16 mouse cellular contexts compared by ENCODE assay signal in the genomic region with DNA sequence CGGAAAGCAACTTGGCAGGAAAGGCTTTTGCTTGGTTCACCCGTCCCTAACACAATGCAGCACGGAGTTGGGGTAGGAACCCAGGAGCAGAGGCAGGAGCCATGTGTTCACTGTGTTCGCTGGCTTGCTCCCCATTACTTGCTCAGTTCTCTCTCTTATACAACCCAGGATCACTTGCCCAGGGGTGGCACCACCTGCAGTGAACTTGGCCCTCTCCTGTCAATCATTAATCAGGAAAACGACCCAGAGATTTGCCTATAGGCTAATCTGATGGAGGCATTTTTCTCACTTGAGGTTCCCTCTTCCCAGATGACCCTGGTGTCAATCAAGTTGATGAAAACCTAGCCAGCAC.
DNase-seq lines count a peak whose midpoint lies in the region; ATAC-seq and TF ChIP-seq lines count a peak whose summit lies in the region.
"Had no signal": no experiment of that assay in that cellular context is flagged by ENCODE, and none has a peak within 500 bp of the region (broad histone marks: within the 10 kb centered on the region; RNA-seq: fewer than 3 reads in every experiment).

No protein-coding gene starts in this region.

- H3K27ac ChIP-seq in kidney, adult 2 months (ENCODE audit: insufficient read depth, low read depth, low read length): no peak overlapping the region; the same call in 1 of the 2 replicates
- H3K27ac ChIP-seq in stomach, embryonic 15.5 days: no peak overlapping the region
- no peak overlapping the region for H3K27ac ChIP-seq in lung, postnatal 0 days (ENCODE audit: low read length)
- H3K27ac ChIP-seq: embryonic facial prominence, embryonic 12.5 days; heart, adult 2 months; limb, embryonic 10.5 days had no signal

- TF ChIP-seq EP300 in lung, postnatal 0 days (IDR thresholded peaks at IDR 0.05): no peak

- no peak overlapping the region for H3K9ac ChIP-seq in stomach, embryonic 15.5 days
- no peak overlapping the region for H3K9ac ChIP-seq in lung, postnatal 0 days (replicated peaks; ENCODE audit: low read depth)
- H3K9ac ChIP-seq: embryonic facial prominence, embryonic 12.5 days had no signal

- TF ChIP-seq POLR2A in kidney, adult 2 months (IDR thresholded peaks at IDR 0.05; ENCODE audit: low read depth, low read length): no peak

- H3K9me3 ChIP-seq in stomach, embryonic 15.5 days: no peaks in the 10 kb centered on the region
- no peaks in the 10 kb centered on the region for H3K9me3 ChIP-seq in lung, postnatal 0 days (ENCODE audit: low read length)
- H3K9me3 ChIP-seq: embryonic facial prominence, embryonic 12.5 days; limb, embryonic 10.5 days had no signal

- no peak overlapping the region for H3K4me3 ChIP-seq in kidney, adult 2 months (ENCODE audit: insufficient read depth, low read depth, low read length)
- H3K4me3 ChIP-seq in stomach, embryonic 15.5 days (replicated peaks): no peak overlapping the region
- no peak overlapping the region for H3K4me3 ChIP-seq in lung, postnatal 0 days (ENCODE audit: low read depth, low read length)
- H3K4me3 ChIP-seq: embryonic facial prominence, embryonic 12.5 days; heart, adult 2 months; limb, embryonic 10.5 days had no signal

- peaks cover 3% of the 10 kb centered on the region; the same call in 1 of the 2 replicates for H3K4me1 ChIP-seq in kidney, adult 2 months (ENCODE audit: control insufficient read depth, insufficient read depth, low read length)
- H3K4me1 ChIP-seq in stomach, embryonic 15.5 days: no peaks in the 10 kb centered on the region
- H3K4me1 ChIP-seq in lung, postnatal 0 days (ENCODE audit: insufficient read depth, low read depth, low read length): peaks cover 12% of the 10 kb centered on the region

- 37% methylated on average over 5 of the region's 5 CpGs for WGBS in kidney, adult 2 months
- 66% methylated on average over 5 of the region's 5 CpGs for WGBS in stomach, embryonic 15.5 days
- WGBS in lung, postnatal 0 days: 68% methylated on average over 5 of the region's 5 CpGs

- H3K27me3 ChIP-seq in kidney, adult 2 months (replicated peaks; ENCODE audit: control insufficient read depth, insufficient read depth, low read length): no peaks in the 10 kb centered on the region
- no peaks in the 10 kb centered on the region for H3K27me3 ChIP-seq in stomach, embryonic 15.5 days (replicated peaks)
- no peaks in the 10 kb centered on the region for H3K27me3 ChIP-seq in lung, postnatal 0 days (replicated peaks; ENCODE audit: insufficient read depth, low read length)

- H3K4me2 ChIP-seq in stomach, embryonic 15.5 days: no peak overlapping the region
- no peak overlapping the region for H3K4me2 ChIP-seq in lung, postnatal 0 days (replicated peaks; ENCODE audit: low read depth, low read length)
- H3K4me2 ChIP-seq: embryonic facial prominence, embryonic 12.5 days; midbrain, embryonic 11.5 days had no signal

- DNase-seq in kidney, adult 11 months: peak; percentile 72
- no peak for DNase-seq in kidney, adult 18-20 months
- peak; percentile 82 for DNase-seq in kidney, adult 2 months
- DNase-seq in kidney, postnatal 36 days: peak; percentile 64 to 81
- no peak for DNase-seq in right cerebral cortex, adult 18-20 months
- no peak for DNase-seq in lung, postnatal 0 days (ENCODE audit: low spot score)
- no peak for DNase-seq in left cerebral cortex, adult 8-10 months (ENCODE audit: low spot score in 2 of 2)
- DNase-seq: adrenal gland, adult 2 months; cerebellum, postnatal 14 days; heart, adult 2 months; lung, postnatal 10 days; right cerebral cortex, postnatal 25 days had no signal

- peak; percentile 70 for ATAC-seq in stomach, embryonic 15.5 days (ENCODE audit: insufficient read depth, low FRiP score, low read depth)
- no peak for ATAC-seq in lung, postnatal 0 days

- H3K36me3 ChIP-seq in kidney, adult 2 months (ENCODE audit: control insufficient read depth, insufficient read depth, low read length): no peaks in the 10 kb centered on the region
- no peaks in the 10 kb centered on the region for H3K36me3 ChIP-seq in stomach, embryonic 15.5 days
- no peaks in the 10 kb centered on the region for H3K36me3 ChIP-seq in lung, postnatal 0 days (ENCODE audit: insufficient read depth, low read length)
- H3K36me3 ChIP-seq: embryonic facial prominence, embryonic 12.5 days; limb, embryonic 10.5 days had no signal

- TF ChIP-seq CTCF in kidney, adult 2 months (conservative IDR thresholded peaks at IDR 0.05; ENCODE audit: insufficient read depth, insufficient read length, low read depth, low read length): no peak
- no peak for TF ChIP-seq CTCF in lung, postnatal 0 days (IDR thresholded peaks at IDR 0.05)

Comparison
In these comparisons a context has a peak if more than half of its experiments do, and no peak if none do; other contexts are left out.
1. DNase-seq: peak in kidney, adult 11 months (single experiment), kidney, adult 2 months (single experiment) and kidney, postnatal 36 days (2 of 2); none in kidney, adult 18-20 months (single experiment), right cerebral cortex, adult 18-20 months (single experiment), lung, postnatal 0 days (single experiment) and left cerebral cortex, adult 8-10 months (0 of 2).